Mouse (Mus musculus) gastrocnemius, adult 2 months (tissue): ENCODE measurements around the gene Cnst. TPM values are rescaled to one million over a fixed set of nuclear protein-coding genes. Genes with fewer than 3 reads are reported as not detected.
A peak's percentile ranks its signal among the peaks of the same experiment; 100 is the strongest.

Experiments
- DNase-seq: peaks from one replicate; pipeline ENCODE4 v3.0.0; 2022
- H3K27ac ChIP-seq: fragments of 200-600 bp; 2 replicates; pipeline ENCODE4 v1.8.1; 2022; ENCODE audit warnings: mild to moderate bottlenecking
- H3K4me3 ChIP-seq: fragments of 200-600 bp; 2 replicates; pipeline ENCODE4 v1.8.1; 2022; ENCODE audit warnings: mild to moderate bottlenecking, moderate library complexity
- CTCF ChIP-seq: fragments of 200-600 bp; IDR thresholded peaks from 2 replicates; pipeline ENCODE4 v1.8.1; 2022; ENCODE audit warnings: antibody characterized with exemption, mild to moderate bottlenecking, moderate library complexity
- intact Hi-C: fragments of 180-260 bp; cut with DNase I; formaldehyde crosslinking; loops from one replicate; pipeline ENCODE4 v1.15.1; 2025
- total RNA-seq, 2 experiments: library from RNA; stranded (reverse); gene quantifications; 2 replicates each; pipeline ENCODE4 v1.2.3; 2021

Gene Cnst
- total RNA-seq, 2 experiments from 2014 or later, result 34.7 to 40.0 TPM

DNA sequence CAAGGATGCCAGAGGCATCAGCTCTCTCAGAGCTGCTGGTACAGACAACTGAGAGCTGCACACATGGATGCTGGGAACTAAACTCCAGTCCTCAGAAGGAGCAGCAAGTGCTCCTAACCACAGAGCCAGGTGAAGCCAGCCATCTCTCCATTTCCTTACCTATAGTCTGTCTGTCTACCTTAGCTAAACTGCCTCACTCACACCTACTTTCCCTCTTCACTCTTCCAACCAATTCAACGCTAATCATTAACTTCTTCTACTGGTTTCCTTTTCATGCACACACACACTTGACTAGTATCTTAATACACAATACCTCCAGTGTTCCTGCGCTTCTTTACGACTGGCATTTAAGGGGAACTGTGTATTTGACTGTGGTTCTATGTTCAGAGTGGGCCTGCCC is 6.3 kb upstream of the Cnst start:
- H3K4me3 ChIP-seq, result no peak overlapping the region
- DNase-seq, result no peak
- H3K27ac ChIP-seq, result no peak overlapping the region
- no peak for TF ChIP-seq CTCF
- intact Hi-C loops, result loop anchor here (5.0 to 10.0 kb wide), 2 partner anchors 33 to 245 kb away; no protein-coding TSS in a partner anchor

DNA sequence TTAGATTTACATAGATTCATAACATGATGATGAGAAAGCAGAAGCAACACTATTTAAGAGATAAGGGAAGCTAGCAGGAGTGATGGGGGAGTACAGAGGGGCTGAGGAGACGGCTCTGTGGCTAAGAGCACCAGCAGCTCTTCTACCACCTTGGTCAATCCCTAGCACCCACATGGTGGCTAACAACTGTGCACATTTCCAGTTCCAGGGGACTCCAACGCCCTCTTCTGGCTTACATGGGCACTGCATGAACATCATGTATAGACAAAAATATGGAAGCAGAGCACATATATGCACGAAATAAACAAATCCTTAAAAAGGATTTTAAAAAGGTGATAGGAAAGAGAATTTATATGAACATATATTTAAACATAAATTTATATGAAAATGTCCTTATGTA is 4.7 kb upstream of the Cnst start:
- TF ChIP-seq CTCF, result peak; percentile 49
- no peak overlapping the region for H3K4me3 ChIP-seq
- intact Hi-C loops, result loop anchor here (5.0 kb wide), 1 partner anchor 34 kb away; no protein-coding TSS in a partner anchor
- DNase-seq, result no peak
- H3K27ac ChIP-seq, result no peak overlapping the region

DNA sequence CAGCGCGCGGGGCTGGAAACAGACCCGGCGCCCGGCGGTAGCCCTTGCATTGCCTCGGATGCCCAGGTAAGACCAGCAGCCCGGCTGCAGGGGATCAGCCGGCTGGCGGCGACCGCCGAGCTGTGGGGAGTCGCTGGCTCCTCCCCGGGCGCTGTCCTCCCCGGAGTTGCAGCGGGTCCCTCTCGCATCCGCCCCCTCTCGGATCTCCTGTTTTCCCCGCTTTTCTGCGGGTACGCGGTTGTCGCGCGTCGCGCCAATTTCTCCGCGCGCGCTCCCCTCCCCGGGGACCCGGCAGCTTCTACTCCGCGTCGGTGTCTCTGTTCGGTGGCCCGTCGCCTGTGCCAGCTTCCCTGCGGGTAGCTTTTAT is 364 bp downstream of the Cnst start:
- no peak for DNase-seq
- H3K27ac ChIP-seq, result peak overlapping the region; percentile 99
- 0 out of 2 replicates have a peak, but pooled peaks have one; percentile 4 for TF ChIP-seq CTCF
- intact Hi-C loops, result loop anchor here (2.0 kb wide), 1 partner anchor 76 kb away; no protein-coding TSS in a partner anchor
- H3K4me3 ChIP-seq, result peak overlapping the region; percentile 98

DNA sequence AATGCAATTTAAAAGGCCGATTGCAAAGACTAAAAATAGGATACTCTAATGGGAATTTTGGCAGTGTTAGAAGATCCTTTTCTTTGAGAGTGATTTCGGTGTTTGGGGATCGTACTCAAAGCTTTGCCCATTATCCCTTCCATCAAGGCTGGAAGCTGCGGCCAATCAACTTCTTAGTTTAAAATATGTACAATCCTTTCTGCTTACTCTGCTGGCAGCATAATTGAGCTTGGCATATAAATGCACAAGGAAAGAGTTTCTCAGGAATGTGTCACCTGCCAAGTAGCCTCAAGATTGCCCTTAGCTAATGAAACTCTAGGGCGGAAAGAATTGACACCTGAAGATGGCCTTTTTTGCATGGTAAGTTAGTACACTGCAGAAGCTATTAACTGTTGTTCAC is 1.0 kb downstream of the Cnst start:
- TF ChIP-seq CTCF, result no peak
- Histone ChIP-seq H3K27ac (peak overlapping the region; percentile 99), H3K4me3 (peak overlapping the region; percentile 98)
- intact Hi-C loops, result loop anchor here (2.0 kb wide), 1 partner anchor 76 kb away; no protein-coding TSS in a partner anchor
- no peak for DNase-seq

DNA sequence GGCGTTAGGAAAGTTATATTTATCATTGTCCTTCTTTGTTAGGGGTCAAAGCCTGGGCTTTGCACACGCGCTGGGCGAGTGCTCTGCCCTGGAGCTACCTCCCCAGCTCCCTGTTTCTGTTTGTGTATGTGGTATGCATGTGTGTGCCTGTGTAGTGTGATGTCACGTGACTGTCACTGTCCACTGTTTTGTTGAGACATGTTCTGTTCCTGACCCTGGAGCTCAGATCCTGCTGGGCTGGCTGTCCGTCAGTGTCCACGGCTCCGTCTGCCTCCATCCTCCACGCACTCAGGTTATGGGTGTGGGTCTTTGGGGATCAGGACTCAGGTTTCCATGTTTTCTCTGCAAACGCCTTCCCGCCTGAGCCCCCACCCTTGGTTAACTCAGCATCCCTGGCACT is 2.0 kb downstream of the Cnst start:
- intact Hi-C loops, result no loop called here
- TF ChIP-seq CTCF, result no peak
- peak overlapping the region; percentile 98 for H3K4me3 ChIP-seq

DNA sequence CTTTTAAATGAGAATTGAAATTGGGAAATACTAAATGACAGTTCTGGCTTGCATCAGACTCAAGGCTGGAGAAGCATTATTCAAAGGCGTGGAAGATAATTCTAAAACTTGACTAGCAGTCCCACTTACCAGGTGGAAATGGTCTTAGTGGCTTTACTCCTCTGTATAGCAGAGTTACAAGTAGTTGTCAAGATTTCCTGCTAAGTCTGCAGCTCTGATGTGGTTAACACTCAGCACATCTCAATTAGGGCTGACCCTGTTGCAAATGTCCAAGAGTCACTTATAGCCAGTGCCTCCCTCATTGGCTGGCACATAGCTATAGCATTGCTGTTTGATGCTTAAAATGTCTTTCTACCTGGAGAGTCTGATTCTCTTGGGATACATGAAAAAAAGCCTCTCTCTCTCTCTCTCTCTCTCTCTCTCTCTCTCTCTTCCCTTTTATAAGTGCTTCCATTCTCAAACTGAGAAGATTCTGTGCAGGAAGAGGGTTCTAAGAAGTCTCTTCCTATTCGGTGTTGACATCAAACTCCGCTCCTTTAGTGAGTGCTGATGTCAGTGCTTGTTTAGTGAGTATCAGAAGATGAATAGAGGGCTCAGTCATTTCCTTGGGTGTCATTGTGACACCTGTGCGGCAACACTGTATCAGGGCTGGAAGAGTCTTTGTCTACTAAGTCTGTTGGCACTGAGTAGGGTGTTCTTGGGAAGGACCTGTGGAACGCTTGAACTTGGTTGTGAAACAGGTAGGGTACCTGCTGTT is 3.0 kb downstream of the Cnst start:
- no peak overlapping the region; the same call in 1 of the 2 replicates for H3K4me3 ChIP-seq
- DNase-seq, result no peak
- H3K27ac ChIP-seq, result peak overlapping the region; percentile 99; the same call in 1 of the 2 replicates
- no peak for TF ChIP-seq CTCF
- intact Hi-C loops, result no loop called here

More for the DNA sequence above, 2.0 kb downstream of the Cnst start:
- DNase-seq, result no peak
- H3K27ac ChIP-seq, result peak overlapping the region; percentile 99

DNA sequence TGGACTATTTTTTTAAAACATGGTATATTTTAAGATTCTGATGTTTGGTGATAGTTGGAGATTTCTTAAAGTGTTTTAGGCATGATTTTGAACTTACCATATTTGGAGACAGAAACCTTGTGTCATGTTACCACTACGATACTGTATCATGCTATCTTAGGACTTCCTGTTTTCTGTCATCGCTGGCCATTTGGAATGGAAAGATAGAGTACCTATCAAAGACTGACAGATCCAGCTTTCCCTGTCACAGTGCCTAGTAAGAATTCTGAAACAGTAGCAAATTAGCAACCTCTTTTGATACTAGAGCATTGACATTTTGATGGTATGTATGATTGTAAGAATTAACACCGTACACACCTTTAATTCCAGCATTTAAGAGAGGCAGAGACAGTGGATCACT is 5.2 kb downstream of the Cnst start:
- Histone ChIP-seq H3K27ac (peak overlapping the region; percentile 99), H3K4me3 (no peak overlapping the region)
- TF ChIP-seq CTCF, result no peak
- intact Hi-C loops, result loop anchor here (5.0 kb wide), 1 partner anchor 36 kb away; no protein-coding TSS in a partner anchor
- no peak for DNase-seq

DNA sequence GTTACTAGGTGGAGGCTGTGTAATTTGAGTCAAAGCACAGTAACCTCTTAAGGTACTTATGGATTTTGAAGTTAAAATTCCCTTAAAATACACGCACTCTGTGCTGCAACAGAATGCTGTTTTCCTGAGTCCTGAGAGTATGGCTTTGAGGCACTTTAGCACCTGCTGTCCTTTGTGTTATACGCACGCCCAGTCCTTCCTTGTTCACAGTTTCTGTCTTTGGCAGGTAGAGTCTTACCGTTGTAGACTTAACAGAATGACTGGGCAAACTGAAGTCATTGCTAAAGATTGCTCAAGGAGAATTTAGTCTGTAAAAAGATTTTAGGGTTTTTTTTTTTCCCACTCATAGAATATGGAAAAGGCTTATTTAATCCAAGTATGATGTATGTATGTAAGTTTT is 5.8 kb downstream of the Cnst start:
- no peak for DNase-seq
- intact Hi-C loops, result loop anchor here (5.0 kb wide), 1 partner anchor 35 kb away; no protein-coding TSS in a partner anchor
- H3K27ac ChIP-seq, result peak overlapping the region; percentile 99
- H3K4me3 ChIP-seq, result no peak overlapping the region
- no peak for TF ChIP-seq CTCF

DNA sequence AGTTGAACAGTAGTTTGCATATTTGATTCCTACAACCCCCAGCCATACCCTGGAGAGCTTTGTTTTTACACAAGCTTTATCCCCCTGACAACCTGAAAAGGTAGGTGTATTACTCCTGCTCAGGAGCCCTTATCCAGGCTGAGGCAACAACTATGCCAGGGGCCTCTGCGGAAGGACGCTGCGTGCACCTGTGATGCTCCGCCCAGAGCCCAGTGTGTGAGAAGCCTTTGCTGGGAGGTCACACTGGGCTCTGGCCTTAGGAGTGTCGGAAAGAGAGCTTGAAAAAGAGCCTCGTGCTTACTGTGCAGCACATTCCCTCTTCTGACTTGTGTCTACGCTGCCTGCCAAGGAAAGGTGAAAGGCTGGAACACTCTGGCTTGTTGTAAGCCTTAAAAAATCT is 6.6 kb downstream of the Cnst start:
- no peak for TF ChIP-seq CTCF
- Histone ChIP-seq H3K4me3 (peak overlapping the region; percentile 19; the same call in 1 of the 2 replicates), H3K27ac (peak overlapping the region; percentile 99)
- peak; percentile 62 for DNase-seq
- intact Hi-C loops, result loop anchor here (5.0 kb wide), 1 partner anchor 35 kb away; no protein-coding TSS in a partner anchor

DNA sequence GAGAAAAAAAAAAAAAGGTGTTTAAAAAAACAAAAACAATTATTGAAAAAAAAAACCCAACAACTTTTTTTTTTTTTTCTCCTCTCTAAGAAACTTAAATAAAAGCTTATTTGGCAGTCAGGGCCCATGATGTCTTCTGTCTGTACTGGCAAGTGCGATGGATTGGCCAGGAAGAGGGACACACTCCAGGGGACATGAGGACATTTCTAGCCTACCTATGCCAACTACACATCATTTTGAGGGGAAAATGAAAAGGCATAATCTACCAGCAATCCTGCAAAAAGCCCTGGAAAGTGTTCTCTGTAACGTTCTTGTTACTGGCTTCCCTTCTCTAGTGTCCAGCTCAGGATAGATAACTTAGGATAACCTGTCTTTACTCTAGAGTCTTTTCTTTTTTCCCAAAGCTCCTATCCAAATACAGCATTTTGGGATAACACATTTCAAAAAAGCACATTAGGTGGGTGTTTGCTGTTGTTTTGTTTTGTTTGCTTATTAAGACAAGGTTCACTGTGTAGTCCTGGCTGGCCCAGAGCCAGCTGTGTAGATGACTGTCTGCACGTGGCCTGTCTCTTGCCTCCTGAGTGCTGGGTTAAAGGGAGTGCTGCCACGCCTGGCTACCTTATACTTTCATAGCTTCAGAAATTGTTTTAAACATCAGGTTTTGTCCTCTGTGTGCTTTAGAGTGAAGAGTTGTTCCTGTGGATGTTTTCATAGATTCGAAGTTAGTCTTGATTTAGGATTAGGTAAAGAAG is 7.2 kb downstream of the Cnst start:
- Histone ChIP-seq H3K4me3 (no peak overlapping the region), H3K27ac (peak overlapping the region; percentile 99)
- intact Hi-C loops, result loop anchor here (5.0 kb wide), 1 partner anchor 34 kb away; no protein-coding TSS in a partner anchor
- no peak for DNase-seq
- TF ChIP-seq CTCF, result no peak

DNA sequence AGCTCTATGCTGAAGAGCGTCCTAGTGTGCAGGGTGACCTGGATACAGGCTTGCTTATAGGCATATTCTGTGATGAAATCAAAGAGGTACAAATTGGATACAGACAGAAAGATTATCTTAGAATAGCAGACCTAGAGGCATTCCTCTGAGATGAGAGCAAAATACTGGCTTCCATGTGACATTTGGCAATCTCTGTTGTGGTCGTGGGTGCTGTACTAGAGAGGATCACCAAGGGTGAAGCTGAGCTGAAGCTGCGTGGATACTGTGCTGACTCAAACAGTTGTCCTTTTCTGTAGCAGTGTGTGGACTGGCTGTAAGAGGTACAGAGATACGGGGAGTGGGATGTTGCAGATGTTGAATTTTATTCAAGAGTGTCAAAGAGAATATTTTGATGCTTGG is 7.8 kb downstream of the Cnst start:
- Histone ChIP-seq H3K4me3 (no peak overlapping the region), H3K27ac (peak overlapping the region; percentile 99)
- no peak for TF ChIP-seq CTCF
- intact Hi-C loops, result loop anchor here (5.0 kb wide), 1 partner anchor 33 kb away; no protein-coding TSS in a partner anchor
- no peak for DNase-seq

DNA sequence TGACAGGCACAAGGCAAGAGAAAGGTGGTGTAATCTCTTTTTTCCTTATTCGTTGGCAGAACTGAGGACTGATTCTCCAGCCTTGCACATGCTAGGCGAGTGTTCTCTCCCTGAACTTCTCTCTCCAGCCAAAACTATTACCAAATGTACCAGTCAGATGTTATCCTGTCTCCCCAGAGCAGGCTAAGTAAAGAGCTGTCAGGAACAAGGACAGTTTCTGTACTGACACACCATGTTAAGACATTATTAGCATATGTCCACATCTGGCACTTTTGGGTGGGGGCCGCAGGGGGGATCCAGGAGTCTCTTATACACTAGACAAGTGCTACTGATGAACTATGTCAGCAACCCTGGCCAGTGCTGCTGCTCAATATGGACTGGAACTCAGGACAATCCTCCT is 10.8 kb downstream of the Cnst start:
- Histone ChIP-seq H3K27ac (peak overlapping the region; percentile 83), H3K4me3 (no peak overlapping the region)
- TF ChIP-seq CTCF, result no peak
- DNase-seq, result no peak
- intact Hi-C loops, result no loop called here
